Mouse (Mus musculus) adrenal gland, postnatal 4 days (tissue): ENCODE results near the gene Hnrnpa0. TPM values are rescaled to one million over a fixed set of nuclear protein-coding genes. Genes with fewer than 3 reads are reported as not detected.
"Not testable (repeated sequence)": the region's sequence is repeated elsewhere in the genome, so short reads cannot be mapped to it uniquely, and the experiment has no call there.

ENCODE experiments used
- DNase-seq, 2 experiments: peaks; one replicate each; pipeline ENCODE4 v3.0.0; 2021 to 2022; ENCODE audit warnings: low spot score in 2 of 2, mixed read lengths in 2 of 2
- long read RNA-seq, 2 experiments: library from polyadenylated mRNA; stranded (forward); transcript quantifications; one replicate each; pipeline ENCODE4 v2.0.0; 2021
- total RNA-seq, 2 experiments: library from RNA; stranded (reverse); gene quantifications; 2 replicates each; pipeline ENCODE4 v1.2.3; 2021

The Hnrnpa0 gene
- total RNA-seq = 100 to 1,000 TPM; 214 TPM
- long read RNA-seq, experiment 1, transcript Hnrnpa0-201 (1 exons, 2,678 nt) = major isoform, 11 of 11 reads
- long read RNA-seq, experiment 1, partial matches to known transcripts = 0 of 11 reads
- long read RNA-seq, experiment 1, other reads (novel, unspliced or antisense) = 0 of 11 reads
- long read RNA-seq, experiment 2, transcript Hnrnpa0-201 (1 exons, 2,678 nt) = major isoform, 87 of 87 reads
- long read RNA-seq, experiment 2, partial matches to known transcripts = 0 of 87 reads
- long read RNA-seq, experiment 2, other reads (novel, unspliced or antisense) = 0 of 87 reads

- DNase-seq = peak; percentile 87 to 96
Measured at GRCm38 (mm10) chr13:58128396-58128767, at the start of gene Hnrnpa0. Gene Hnrnpa0, minus strand, starts transcription at chr13:58128556.

- peak; percentile 100 for DNase-seq
Measured at GRCm38 (mm10) chr13:58177511-58178208, 49.3 kb upstream of the Hnrnpa0 start.

- no peak for DNase-seq
Measured at GRCm38 (mm10) chr13:58176105-58176504, 47.7 kb upstream of the Hnrnpa0 start.

GRCm38 (mm10) chr13:58168119-58168518 lies 39.8 kb upstream of the Hnrnpa0 start:
- no peak for DNase-seq

- no peak for DNase-seq
Measured at GRCm38 (mm10) chr13:58163343-58163742, 35.0 kb upstream of the Hnrnpa0 start.

GRCm38 (mm10) chr13:58160761-58161160 lies 32.4 kb upstream of the Hnrnpa0 start:
- DNase-seq = no peak

- peak; percentile 58 to 79 for DNase-seq
Measured at GRCm38 (mm10) chr13:58158099-58158912, 29.9 kb upstream of the Hnrnpa0 start.

- DNase-seq = peak; percentile 69 to 81
Measured at GRCm38 (mm10) chr13:58157447-58158098, 29.2 kb upstream of the Hnrnpa0 start, which contains the start of gene Idnk. Gene Idnk, plus strand, starts transcription at chr13:58157649.

GRCm38 (mm10) chr13:58157036-58157435 lies 28.7 kb upstream of the Hnrnpa0 start:
- DNase-seq = no peak

- no peak for DNase-seq
Measured at GRCm38 (mm10) chr13:58156031-58156430, 27.7 kb upstream of the Hnrnpa0 start.

GRCm38 (mm10) chr13:58150442-58150841 lies 22.1 kb upstream of the Hnrnpa0 start:
- no peak for DNase-seq

GRCm38 (mm10) chr13:58149629-58150028 lies 21.3 kb upstream of the Hnrnpa0 start:
- no peak for DNase-seq

- no peak for DNase-seq
Measured at GRCm38 (mm10) chr13:58149033-58149558, 20.7 kb upstream of the Hnrnpa0 start.

- DNase-seq = no peak
Measured at GRCm38 (mm10) chr13:58148256-58148831, 20.0 kb upstream of the Hnrnpa0 start.

GRCm38 (mm10) chr13:58147760-58148159 lies 19.4 kb upstream of the Hnrnpa0 start:
- DNase-seq = no peak

GRCm38 (mm10) chr13:58146603-58147002 lies 18.2 kb upstream of the Hnrnpa0 start:
- not testable (repeated sequence) for DNase-seq

- DNase-seq = no peak
Measured at GRCm38 (mm10) chr13:58131692-58132091, 3.3 kb upstream of the Hnrnpa0 start.

GRCm38 (mm10) chr13:58129687-58130246 lies 1.4 kb upstream of the Hnrnpa0 start:
- DNase-seq = no peak

GRCm38 (mm10) chr13:58128768-58129671 lies 664 bp upstream of the Hnrnpa0 start:
- peak; percentile 89 to 91 for DNase-seq
